Comparison of ENCODE assay signal across 18 mouse cellular contexts in genomic region chr4:133931785-133932184, GRCm38 (mm10). TPM values are rescaled to one million over a fixed set of nuclear protein-coding genes. Genes with fewer than 3 reads are reported as not detected.
DNase-seq lines count a peak whose midpoint lies in the region; ATAC-seq and TF ChIP-seq lines count a peak whose summit lies in the region.
"Had no signal": no experiment of that assay in that cellular context is flagged by ENCODE, and none has a peak within 500 bp of the region (broad histone marks: within the 10 kb centered on the region; RNA-seq: fewer than 3 reads in every experiment).

No protein-coding gene starts in this region.

- TF ChIP-seq CTCF in liver, adult 2 months (IDR thresholded peaks at IDR 0.05; ENCODE audit: low read depth, low read length), result no peak
- TF ChIP-seq CTCF in liver, postnatal 0 days (IDR thresholded peaks at IDR 0.05; ENCODE audit: low read depth), result no peak

- peak; percentile 16 to 19 for DNase-seq in cerebellum, postnatal 10 days
- no peak for DNase-seq in cerebellum, adult 11 months
- peak; percentile 40 for DNase-seq in liver, adult 2 months (ENCODE audit: extremely low read depth, low read depth, low spot score)
- DNase-seq in liver, result no peak
- peak; percentile 54 to 69 for DNase-seq in kidney, postnatal 36 days
- no peak for DNase-seq in liver, postnatal 0 days
- no peak for DNase-seq in lung, postnatal 10 days
- DNase-seq: cerebellum, adult 9-10 months; gastrocnemius, postnatal 25 days; left cerebral cortex, postnatal 4 days had no signal

- H3K4me2 ChIP-seq in liver, postnatal 0 days (ENCODE audit: low read depth, low read length), result peak overlapping the region; percentile 19; the same call in 1 of the 2 replicates
- H3K4me2 ChIP-seq in forebrain, embryonic 15.5 days (replicated peaks), result no peak overlapping the region
- H3K4me2 ChIP-seq: hindbrain, embryonic 14.5 days; limb, embryonic 15.5 days; midbrain, embryonic 12.5 days had no signal

- no peaks in the 10 kb centered on the region; the same call in 1 of the 2 replicates for H3K4me1 ChIP-seq in liver, adult 2 months (ENCODE audit: control insufficient read depth, insufficient read depth, low read length)
- H3K4me1 ChIP-seq in liver, postnatal 0 days (ENCODE audit: insufficient read depth), result peaks cover 17% of the 10 kb centered on the region
- no peaks in the 10 kb centered on the region for H3K4me1 ChIP-seq in forebrain, embryonic 15.5 days
- H3K4me1 ChIP-seq: midbrain, embryonic 12.5 days had no signal

- TF ChIP-seq POLR2A in liver, adult 2 months (IDR thresholded peaks at IDR 0.05; ENCODE audit: extremely low read depth, insufficient read depth, low read length), result no peak

- WGBS in liver, adult 2 months, result 51% methylated on average over 3 of the region's 3 CpGs
- 53% methylated on average over 3 of the region's 3 CpGs for WGBS in liver, postnatal 0 days (ENCODE audit: insufficient replicate concordance)
- 80% methylated on average over 3 of the region's 3 CpGs for WGBS in forebrain, embryonic 15.5 days

- TF ChIP-seq EP300 in liver, postnatal 0 days (IDR thresholded peaks at IDR 0.05; ENCODE audit: low read depth), result no peak

- no peaks in the 10 kb centered on the region for H3K27me3 ChIP-seq in liver, adult 2 months (ENCODE audit: control insufficient read depth, insufficient read depth, low read length)
- no peaks in the 10 kb centered on the region for H3K27me3 ChIP-seq in liver, postnatal 0 days (ENCODE audit: insufficient read depth, low read length)
- H3K27me3 ChIP-seq in forebrain, embryonic 15.5 days, result no peaks in the 10 kb centered on the region
- H3K27me3 ChIP-seq: limb, embryonic 15.5 days; midbrain, embryonic 12.5 days had no signal

- no peak overlapping the region for H3K9ac ChIP-seq in liver, adult 2 months (ENCODE audit: low read depth, low read length)
- no peak overlapping the region for H3K9ac ChIP-seq in liver, postnatal 0 days (replicated peaks)
- H3K9ac ChIP-seq in forebrain, embryonic 15.5 days (replicated peaks), result no peak overlapping the region
- H3K9ac ChIP-seq: forebrain, postnatal 0 days; hindbrain, embryonic 14.5 days; limb, embryonic 15.5 days; midbrain, embryonic 12.5 days had no signal

- H3K79me2 ChIP-seq in liver, adult 2 months (ENCODE audit: control insufficient read depth, insufficient read depth, low read length), result no peaks in the 10 kb centered on the region

- ATAC-seq in liver, postnatal 0 days, result no peak
- no peak for ATAC-seq in forebrain, embryonic 15.5 days (replicated peaks)
- ATAC-seq: forebrain, postnatal 0 days; inflammation-experienced regulatory T-cells, adult 6 months had no signal

- H3K27ac ChIP-seq in liver, adult 2 months (replicated peaks; ENCODE audit: insufficient read depth, low read depth, low read length), result no peak overlapping the region
- H3K27ac ChIP-seq in liver, postnatal 0 days (ENCODE audit: low read depth), result no peak overlapping the region
- H3K27ac ChIP-seq in forebrain, embryonic 15.5 days (replicated peaks), result no peak overlapping the region
- H3K27ac ChIP-seq: forebrain, embryonic 10.5 days; hindbrain, embryonic 14.5 days; limb, embryonic 15.5 days; macrophage; midbrain, embryonic 12.5 days had no signal

- H3K9me3 ChIP-seq in liver, postnatal 0 days (ENCODE audit: low read length), result no peaks in the 10 kb centered on the region
- no peaks in the 10 kb centered on the region for H3K9me3 ChIP-seq in forebrain, embryonic 15.5 days
- H3K9me3 ChIP-seq: forebrain, embryonic 10.5 days; limb, embryonic 15.5 days; midbrain, embryonic 12.5 days had no signal

- H3K4me3 ChIP-seq in liver, adult 2 months (ENCODE audit: insufficient read depth, low read depth, low read length), result no peak overlapping the region
- H3K4me3 ChIP-seq in liver, postnatal 0 days (ENCODE audit: low read depth, low read length), result no peak overlapping the region
- no peak overlapping the region for H3K4me3 ChIP-seq in forebrain, embryonic 15.5 days
- H3K4me3 ChIP-seq: forebrain, embryonic 10.5 days; limb, embryonic 15.5 days; midbrain, embryonic 12.5 days had no signal

- no peaks in the 10 kb centered on the region for H3K36me3 ChIP-seq in liver, adult 2 months (ENCODE audit: control insufficient read depth, insufficient read depth, low read length)
- H3K36me3 ChIP-seq in liver, postnatal 0 days (replicated peaks; ENCODE audit: insufficient read depth, low read length), result no peaks in the 10 kb centered on the region
- no peaks in the 10 kb centered on the region for H3K36me3 ChIP-seq in forebrain, embryonic 15.5 days
- H3K36me3 ChIP-seq: forebrain, embryonic 10.5 days; limb, embryonic 15.5 days; midbrain, embryonic 12.5 days had no signal

RNA-seq across cellular contexts. Expression of gene Hmgn2, which starts 36.7 kb away (rescaled TPM):
- 21.1 and 35.2 TPM in 2 replicates for total RNA-seq in liver, adult 2 months (2014; rRNA removed)
- polyA plus RNA-seq in liver, adult 2 months (2012; rRNA removed), result 3.1 and 3.7 TPM in 2 replicates
- polyA plus RNA-seq in liver, postnatal 0 days (2015; fragmentation: Nextera tagmentation; extraction: Ambion mirVana), result 547 and 562 TPM in 2 replicates
- polyA plus RNA-seq in forebrain, embryonic 15.5 days (2015; fragmentation: Nextera tagmentation; extraction: Ambion mirVana), result 2,070 and 2,100 TPM in 2 replicates

RNA-seq across cellular contexts. Expression of gene Rps6ka1, which starts 44.2 kb away (rescaled TPM):
- total RNA-seq in liver, adult 2 months (2014; rRNA removed), result 4.1 and 5.1 TPM in 2 replicates
- 8.6 and 16.9 TPM in 2 replicates for polyA plus RNA-seq in liver, adult 2 months (2012; rRNA removed)
- 31.6 and 36.9 TPM in 2 replicates for polyA plus RNA-seq in liver, postnatal 0 days (2015; fragmentation: Nextera tagmentation; extraction: Ambion mirVana)
- 15.6 and 16.5 TPM in 2 replicates for polyA plus RNA-seq in forebrain, embryonic 15.5 days (2015; fragmentation: Nextera tagmentation; extraction: Ambion mirVana)

Comparison
In these comparisons a context has a peak if more than half of its experiments do, and no peak if none do; other contexts are left out.
1. DNase-seq: peak in cerebellum, postnatal 10 days (2 of 2), liver, adult 2 months (single experiment) and kidney, postnatal 36 days (2 of 2); none in cerebellum, adult 11 months (single experiment), liver (single experiment), liver, postnatal 0 days (single experiment) and lung, postnatal 10 days (single experiment).
2. RNA of gene Hmgn2, which starts 36.7 kb away (polyA plus RNA-seq): 2,070 to 2,100 TPM in forebrain, embryonic 15.5 days and 547 to 562 TPM in liver, postnatal 0 days; 3.1 to 3.7 TPM in liver, adult 2 months; every median in the first group is over 100 times any median in the second.